Mouse (Mus musculus): ENCODE results near the gene Mcm5. TPM values are rescaled to one million over a fixed set of nuclear protein-coding genes. Genes with fewer than 3 reads are reported as not detected.

Mcm5 gene
- polyA plus RNA-seq (2012; ENCODE audit: insufficient read depth, insufficient read length, missing spikeins): 0.71 and 0.91 TPM in 2 replicates

DNA sequence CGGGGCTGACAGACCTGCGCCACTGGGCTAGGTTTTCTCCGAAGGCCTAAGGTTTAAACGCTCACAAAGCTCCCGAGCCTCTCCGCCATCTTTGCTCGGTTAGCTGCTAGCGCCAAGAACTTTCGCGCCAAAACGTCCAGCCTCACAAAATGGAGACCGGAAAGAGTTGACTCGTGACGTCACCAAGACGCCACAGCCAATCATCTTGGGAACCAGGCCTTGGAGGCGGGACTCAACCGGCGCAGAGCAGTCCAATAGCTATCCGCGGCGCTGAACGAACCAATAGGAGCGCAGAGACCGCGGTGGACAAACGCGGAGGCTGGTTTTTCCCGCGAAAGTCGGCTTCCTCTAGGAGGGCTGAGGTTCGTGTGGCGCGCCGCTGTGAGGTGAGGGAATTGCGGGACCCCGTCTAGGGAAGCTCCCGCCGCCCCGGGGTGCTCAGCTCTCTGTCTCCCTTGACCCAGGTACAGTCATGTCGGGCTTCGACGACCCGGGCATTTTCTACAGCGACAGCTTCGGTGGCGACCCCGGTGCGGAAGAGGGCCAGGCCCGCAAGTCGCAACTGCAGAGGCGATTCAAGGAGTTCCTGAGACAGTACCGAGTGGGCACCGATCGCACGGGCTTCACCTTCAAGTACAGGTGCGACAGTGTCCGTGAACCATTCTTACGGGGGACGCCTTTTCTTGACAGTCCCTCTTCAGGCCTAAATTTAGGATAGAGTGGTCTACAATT is at the start of gene Mcm5:
Mcm5 (plus strand) TSS at position 334 of the 732 bp plus-strand sequence.
- Histone ChIP-seq H3K4me1 (ENCODE audit: control insufficient read depth, insufficient read depth, insufficient read length, low read length) (no peaks in the 10 kb centered on the region; the same call in 1 of the 2 replicates), H3K4me3 (ENCODE audit: insufficient read depth, low read depth, low read length) (peak within 1 kb of the TSS; percentile 86), H3K27ac (replicated peaks; ENCODE audit: low read depth, low read length) (peak within 1 kb of the TSS; percentile 76)

GRCm38 (mm10) chr8:75060022-75060421 is 49.3 kb upstream of the Mcm5 start:
- H3K4me3 ChIP-seq (ENCODE audit: insufficient read depth, low read depth, low read length): no peak overlapping the region
- no peaks in the 10 kb centered on the region for H3K4me1 ChIP-seq (ENCODE audit: control insufficient read depth, insufficient read depth, insufficient read length, low read length)
- no peak overlapping the region for H3K27ac ChIP-seq (replicated peaks; ENCODE audit: low read depth, low read length)

DNA sequence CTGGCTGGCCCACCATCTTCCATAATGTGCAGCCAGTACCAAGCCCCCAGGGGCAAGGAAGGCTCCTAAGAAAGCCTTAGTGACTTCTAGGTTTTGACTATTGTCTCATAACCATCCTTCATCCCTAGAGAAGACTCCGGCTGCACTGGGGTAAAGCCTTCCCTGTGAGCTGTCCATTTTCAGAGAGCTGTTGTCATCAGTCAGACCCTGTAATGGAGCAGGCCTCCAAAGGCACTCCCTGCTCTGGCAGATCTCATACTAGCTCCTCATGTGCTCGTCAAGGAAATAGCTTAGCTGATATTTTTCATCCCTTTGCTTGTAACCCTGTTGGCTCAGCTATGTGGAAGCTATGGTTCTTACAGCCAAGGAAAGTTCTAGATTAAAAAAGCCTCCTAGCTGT is 48.6 kb upstream of the Mcm5 start:
- H3K27ac ChIP-seq (replicated peaks; ENCODE audit: low read depth, low read length): no peak overlapping the region
- H3K4me3 ChIP-seq (ENCODE audit: insufficient read depth, low read depth, low read length): no peak overlapping the region
- no peaks in the 10 kb centered on the region for H3K4me1 ChIP-seq (ENCODE audit: control insufficient read depth, insufficient read depth, insufficient read length, low read length)

DNA sequence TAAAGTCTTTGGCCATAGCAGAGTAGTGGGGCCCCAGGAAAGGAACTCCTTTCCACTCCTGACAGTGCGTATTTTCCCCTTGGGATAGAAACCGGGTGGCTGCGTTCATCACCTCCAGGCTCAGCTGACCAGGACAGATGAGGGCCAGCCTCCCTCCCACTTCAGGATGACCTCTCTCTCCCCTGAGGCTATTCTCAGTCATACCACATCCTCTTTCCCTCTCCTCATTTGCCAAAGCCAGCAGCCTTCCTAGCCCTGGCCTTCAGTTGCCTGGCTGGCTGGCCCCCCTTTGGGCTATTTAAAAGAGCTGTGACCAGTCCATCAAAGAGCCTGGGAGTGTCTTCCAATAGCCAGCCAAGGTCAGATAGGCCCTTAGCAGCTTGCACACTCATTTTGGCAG is 46.1 kb upstream of the Mcm5 start:
- Histone ChIP-seq H3K4me3 (ENCODE audit: insufficient read depth, low read depth, low read length) (no peak overlapping the region), H3K27ac (replicated peaks; ENCODE audit: low read depth, low read length) (no peak overlapping the region), H3K4me1 (ENCODE audit: control insufficient read depth, insufficient read depth, insufficient read length, low read length) (no peaks in the 10 kb centered on the region)

- no peak overlapping the region for H3K27ac ChIP-seq (replicated peaks; ENCODE audit: low read depth, low read length)
Measured at GRCm38 (mm10) chr8:75064790-75065189, 44.6 kb upstream of the Mcm5 start.

DNA sequence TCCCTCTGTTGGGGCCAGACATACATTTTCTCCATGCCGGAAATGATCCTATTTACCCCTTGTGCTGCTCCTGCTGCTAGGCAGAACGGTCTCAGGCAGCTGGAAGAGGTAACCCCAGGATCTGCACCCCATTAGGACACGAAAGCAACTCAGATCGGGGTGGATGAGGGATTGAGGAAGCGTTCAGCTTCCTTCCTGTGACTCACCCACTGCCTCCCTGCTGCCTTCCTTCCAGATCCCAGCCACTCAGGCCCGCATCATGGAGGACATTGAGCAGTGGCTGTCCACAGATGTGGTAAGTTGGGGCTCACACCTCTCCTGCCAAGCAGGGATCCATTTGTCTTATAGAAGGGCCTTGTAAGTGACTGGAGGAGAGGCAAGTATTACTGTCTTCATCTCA is 42.1 kb upstream of the Mcm5 start:
- Histone ChIP-seq H3K4me1 (ENCODE audit: control insufficient read depth, insufficient read depth, insufficient read length, low read length) (no peaks in the 10 kb centered on the region), H3K4me3 (ENCODE audit: insufficient read depth, low read depth, low read length) (0 out of 2 replicates have a peak overlapping the region, but pooled peaks have one; percentile 5), H3K27ac (replicated peaks; ENCODE audit: low read depth, low read length) (no peak overlapping the region)

More at GRCm38 (mm10) chr8:75064790-75065189, 44.6 kb upstream of the Mcm5 start:
- no peak overlapping the region for H3K4me3 ChIP-seq (ENCODE audit: insufficient read depth, low read depth, low read length)
- H3K4me1 ChIP-seq (ENCODE audit: control insufficient read depth, insufficient read depth, insufficient read length, low read length): no peaks in the 10 kb centered on the region

GRCm38 (mm10) chr8:75070297-75070696 is 39.1 kb upstream of the Mcm5 start:
- Histone ChIP-seq H3K27ac (replicated peaks; ENCODE audit: low read depth, low read length) (no peak overlapping the region), H3K4me1 (ENCODE audit: control insufficient read depth, insufficient read depth, insufficient read length, low read length) (no peaks in the 10 kb centered on the region), H3K4me3 (ENCODE audit: insufficient read depth, low read depth, low read length) (no peak overlapping the region)

DNA sequence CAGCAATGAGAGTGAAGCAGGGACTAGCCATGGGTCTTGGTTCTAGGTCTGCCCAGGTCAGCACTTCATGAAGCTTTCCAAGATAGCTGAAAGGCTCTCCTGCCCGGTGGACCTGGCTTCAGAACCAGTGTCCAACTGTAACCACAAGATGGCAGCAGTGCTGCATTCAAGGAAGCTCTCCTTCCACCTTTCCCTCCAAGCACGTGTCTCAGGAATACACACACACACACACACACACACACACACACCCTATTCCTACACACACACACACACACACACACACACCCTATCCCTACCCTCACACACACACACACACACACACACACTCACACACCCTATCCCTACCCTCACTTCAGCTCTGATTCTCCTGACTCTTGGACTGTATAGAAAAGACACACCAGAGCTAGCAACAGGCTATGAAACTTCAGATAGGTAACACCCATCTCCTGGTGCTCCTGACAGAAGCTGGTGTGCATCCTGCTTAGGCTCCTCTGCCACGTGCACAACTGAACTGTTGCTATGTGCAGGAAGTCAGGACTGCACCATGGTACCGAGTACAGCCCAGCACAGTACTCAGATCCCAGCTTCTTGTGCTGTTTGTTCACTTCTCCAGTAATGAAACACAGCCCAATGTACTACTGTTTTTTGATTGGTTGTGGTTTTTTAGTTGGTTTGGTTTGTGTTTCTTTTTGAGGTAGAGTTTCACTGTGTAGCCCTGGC is 37.6 kb upstream of the Mcm5 start:
- no peaks in the 10 kb centered on the region for H3K4me1 ChIP-seq (ENCODE audit: control insufficient read depth, insufficient read depth, insufficient read length, low read length)
- no peak overlapping the region for H3K4me3 ChIP-seq (ENCODE audit: insufficient read depth, low read depth, low read length)
- H3K27ac ChIP-seq (replicated peaks; ENCODE audit: low read depth, low read length): no peak overlapping the region

GRCm38 (mm10) chr8:75074876-75075275 is 34.5 kb upstream of the Mcm5 start:
- Histone ChIP-seq H3K4me1 (ENCODE audit: control insufficient read depth, insufficient read depth, insufficient read length, low read length) (no peaks in the 10 kb centered on the region), H3K4me3 (ENCODE audit: insufficient read depth, low read depth, low read length) (no peak overlapping the region), H3K27ac (replicated peaks; ENCODE audit: low read depth, low read length) (no peak overlapping the region)

DNA sequence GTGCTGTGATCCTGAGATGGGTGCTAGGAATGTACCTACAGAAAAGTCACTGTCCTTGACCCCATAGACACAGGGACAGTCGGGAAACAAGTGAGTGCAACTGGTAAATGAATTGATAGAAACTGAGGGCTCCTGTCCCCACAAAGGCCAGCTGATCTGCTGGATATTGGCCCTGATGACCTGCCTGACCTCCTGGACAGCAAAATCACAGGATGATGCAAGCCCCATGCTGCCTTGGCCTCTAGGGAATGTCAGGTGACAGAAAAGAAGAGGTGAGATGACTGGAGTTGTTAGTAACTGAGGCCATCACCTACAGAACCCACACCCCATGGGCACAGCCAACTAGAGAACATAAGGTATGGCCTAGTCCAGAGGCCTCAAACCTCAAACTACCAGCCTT is 31.2 kb upstream of the Mcm5 start:
- no peak overlapping the region for H3K4me3 ChIP-seq (ENCODE audit: insufficient read depth, low read depth, low read length)
- no peaks in the 10 kb centered on the region for H3K4me1 ChIP-seq (ENCODE audit: control insufficient read depth, insufficient read depth, insufficient read length, low read length)
- no peak overlapping the region for H3K27ac ChIP-seq (replicated peaks; ENCODE audit: low read depth, low read length)

DNA sequence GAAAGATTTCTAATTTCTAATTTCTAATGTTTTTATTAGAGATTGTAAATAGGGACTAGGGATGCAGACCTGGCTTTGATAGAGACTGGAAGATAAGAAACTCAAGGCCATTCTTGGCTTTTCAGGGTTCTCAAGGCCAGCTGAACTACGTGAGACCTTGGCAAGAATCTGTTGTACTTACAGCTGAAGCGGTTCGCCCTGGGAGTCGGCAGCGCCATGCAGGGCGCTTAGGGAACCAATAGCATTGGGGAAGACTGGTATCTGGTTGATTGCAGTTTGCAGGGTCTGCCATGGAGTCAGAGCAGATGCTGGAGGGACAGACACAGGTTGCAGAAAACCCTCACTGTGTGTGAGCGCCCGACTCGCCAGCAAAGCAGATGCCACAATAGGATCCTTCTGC is 30.5 kb upstream of the Mcm5 start:
- H3K27ac ChIP-seq (replicated peaks; ENCODE audit: low read depth, low read length): no peak overlapping the region
- no peaks in the 10 kb centered on the region for H3K4me1 ChIP-seq (ENCODE audit: control insufficient read depth, insufficient read depth, insufficient read length, low read length)
- H3K4me3 ChIP-seq (ENCODE audit: insufficient read depth, low read depth, low read length): no peak overlapping the region

GRCm38 (mm10) chr8:75081364-75082040 is 27.9 kb upstream of the Mcm5 start:
- no peak overlapping the region for H3K27ac ChIP-seq (replicated peaks; ENCODE audit: low read depth, low read length)

GRCm38 (mm10) chr8:75082181-75082805 is 27.1 kb upstream of the Mcm5 start:
- no peak overlapping the region for H3K4me3 ChIP-seq (ENCODE audit: insufficient read depth, low read depth, low read length)
- no peak overlapping the region for H3K27ac ChIP-seq (replicated peaks; ENCODE audit: low read depth, low read length)
- peaks cover 12% of the 10 kb centered on the region; the same call in 1 of the 2 replicates for H3K4me1 ChIP-seq (ENCODE audit: control insufficient read depth, insufficient read depth, insufficient read length, low read length)

More at GRCm38 (mm10) chr8:75081364-75082040, 27.9 kb upstream of the Mcm5 start:
- Histone ChIP-seq H3K4me1 (ENCODE audit: control insufficient read depth, insufficient read depth, insufficient read length, low read length) (peaks cover 11% of the 10 kb centered on the region; the same call in 1 of the 2 replicates), H3K4me3 (ENCODE audit: insufficient read depth, low read depth, low read length) (no peak overlapping the region)

DNA sequence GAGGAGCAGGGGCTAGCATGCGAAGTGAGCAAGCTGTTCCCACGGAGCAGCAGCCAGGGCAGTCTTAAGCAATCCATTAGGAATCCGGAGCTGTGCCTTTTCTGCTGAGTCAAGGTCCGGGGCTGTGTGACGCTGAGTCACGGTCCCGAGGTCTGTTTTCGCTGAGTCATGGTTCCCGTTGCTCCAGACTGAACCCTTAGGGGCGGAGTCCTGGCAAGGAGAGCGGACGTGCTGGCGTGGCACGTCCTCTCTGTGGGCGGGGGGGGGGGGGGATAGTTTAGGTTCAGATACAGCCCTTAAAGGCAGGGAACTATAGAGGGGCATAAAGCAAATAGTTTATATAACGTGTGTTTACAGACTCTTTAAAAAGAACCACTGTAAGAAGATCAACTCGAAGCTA is 25.5 kb upstream of the Mcm5 start:
- Histone ChIP-seq H3K4me3 (ENCODE audit: insufficient read depth, low read depth, low read length) (peak overlapping the region; percentile 30), H3K27ac (replicated peaks; ENCODE audit: low read depth, low read length) (no peak overlapping the region), H3K4me1 (ENCODE audit: control insufficient read depth, insufficient read depth, insufficient read length, low read length) (peaks cover 14% of the 10 kb centered on the region)
